ENCODE assay signal across 8 mouse cellular contexts in the genomic region with DNA sequence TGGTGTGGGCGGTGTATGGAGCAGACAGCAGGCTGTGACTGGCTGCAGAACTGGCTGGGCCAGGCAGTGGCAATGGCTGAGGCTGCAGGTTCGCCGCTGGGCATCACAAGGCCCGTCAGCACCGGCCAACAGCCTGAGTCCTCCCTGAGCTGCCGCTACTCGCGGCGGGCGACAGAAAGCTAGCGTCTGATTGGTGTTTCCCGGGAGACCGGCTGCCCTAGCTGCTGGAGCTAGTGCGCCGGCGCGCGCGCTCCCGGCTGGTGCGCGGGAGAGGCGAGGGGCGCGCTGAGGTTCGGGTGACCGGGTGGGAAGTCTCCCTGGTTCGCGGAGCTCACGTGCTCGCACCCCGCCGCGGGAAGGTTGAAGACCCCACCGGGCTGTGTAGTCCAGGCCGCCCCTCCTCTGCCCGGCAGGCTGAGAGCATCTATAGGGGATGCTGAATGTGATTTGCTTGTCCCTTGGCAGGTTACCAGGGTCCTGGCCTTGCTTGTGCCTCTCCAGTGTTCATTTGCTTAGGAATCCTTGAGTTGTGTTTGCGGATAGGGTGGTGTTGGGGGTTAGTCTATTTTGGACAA.
DNase-seq lines count a peak whose midpoint lies in the region; ATAC-seq lines count a peak whose summit lies in the region.

No protein-coding gene starts in this region.

- intact Hi-C loops in heart, postnatal 10 days (cut with DNase I): no loop called here

- no peaks in the 10 kb centered on the region for H3K9me3 ChIP-seq in midbrain, embryonic 10.5 days (replicated peaks)
- no peaks in the 10 kb centered on the region for H3K9me3 ChIP-seq in stomach, embryonic 16.5 days (replicated peaks; ENCODE audit: control insufficient read depth, low read length)

- ATAC-seq in stomach, embryonic 16.5 days (ENCODE audit: insufficient read depth, low FRiP score): peak; percentile 85

- H3K4me3 ChIP-seq in midbrain, embryonic 10.5 days: peak overlapping the region; percentile 57
- H3K4me3 ChIP-seq in stomach, embryonic 16.5 days (replicated peaks; ENCODE audit: low read length): peak overlapping the region; percentile 49

- peak overlapping the region; percentile 37; the same call in 1 of the 2 replicates for H3K9ac ChIP-seq in stomach, embryonic 16.5 days (ENCODE audit: low read length)

- H3K27me3 ChIP-seq in midbrain, embryonic 10.5 days (ENCODE audit: low read depth, poor library complexity, severe bottlenecking): peaks cover 27% of the 10 kb centered on the region
- peaks cover 24% of the 10 kb centered on the region for H3K27me3 ChIP-seq in stomach, embryonic 16.5 days (ENCODE audit: control insufficient read depth, insufficient read depth, low read length)

- peak; percentile 24 for DNase-seq in lung, postnatal 10 days
- DNase-seq in lung, postnatal 14 days: no peak
- peak; percentile 93 for DNase-seq in embryo, embryonic 10.5 days (ENCODE audit: low spot score)
- peak; percentile 46 to 54 for DNase-seq in heart, postnatal 10 days
- peak; percentile 96 for DNase-seq in layer of hippocampus, adult 8-10 months (ENCODE audit: low spot score in 2 of 2)
- DNase-seq in midbrain, embryonic 10.5 days (ENCODE audit: low spot score): peak; percentile 90
- DNase-seq in thymus, postnatal 0 days (ENCODE audit: low spot score): no peak

- under 1% methylated on average over 38 of the region's 38 CpGs for WGBS in midbrain, embryonic 10.5 days
- 1% methylated on average over 37 of the region's 38 CpGs for WGBS in stomach, embryonic 16.5 days

- H3K4me1 ChIP-seq in midbrain, embryonic 10.5 days: peaks cover 49% of the 10 kb centered on the region
- H3K4me1 ChIP-seq in stomach, embryonic 16.5 days (ENCODE audit: control insufficient read depth, insufficient read depth, low read length): peaks cover 6% of the 10 kb centered on the region; the same call in 1 of the 2 replicates

- H3K36me3 ChIP-seq in midbrain, embryonic 10.5 days: peaks cover 8% of the 10 kb centered on the region
- H3K36me3 ChIP-seq in stomach, embryonic 16.5 days (ENCODE audit: control insufficient read depth, insufficient read depth, low read length): no peaks in the 10 kb centered on the region

- H3K27ac ChIP-seq in midbrain, embryonic 10.5 days (replicated peaks): peak overlapping the region; percentile 87
- no peak overlapping the region for H3K27ac ChIP-seq in stomach, embryonic 16.5 days (ENCODE audit: low read length)

- peak overlapping the region; percentile 67 for H3K4me2 ChIP-seq in stomach, embryonic 16.5 days (ENCODE audit: low read depth, low read length)

Comparison
In these comparisons a context has a peak if more than half of its experiments do, and no peak if none do; other contexts are left out.
1. DNase-seq: peak in lung, postnatal 10 days (single experiment), embryo, embryonic 10.5 days (single experiment), heart, postnatal 10 days (2 of 2), layer of hippocampus, adult 8-10 months (2 of 2) and midbrain, embryonic 10.5 days (single experiment); none in lung, postnatal 14 days (single experiment) and thymus, postnatal 0 days (single experiment).